Mouse (Mus musculus): ENCODE measurements around the gene Srsf2.
"Not testable (repeated sequence)": the region's sequence is repeated elsewhere in the genome, so short reads cannot be mapped to it uniquely, and the experiment has no call there.

Srsf2 gene

GRCm38 (mm10) chr11:116826550-116827504 is 26.1 kb downstream of the Srsf2 start:
- DNase-seq: no peak

GRCm38 (mm10) chr11:116825230-116825629 is 27.7 kb downstream of the Srsf2 start:
- DNase-seq: peak; percentile 40

GRCm38 (mm10) chr11:116823885-116824284 is 29.0 kb downstream of the Srsf2 start:
- DNase-seq: not testable (repeated sequence)

GRCm38 (mm10) chr11:116823255-116823654 is 29.6 kb downstream of the Srsf2 start:
- DNase-seq: no peak

- no peak for DNase-seq
These were observed 30.3 kb downstream of the Srsf2 start for GRCm38 (mm10) chr11:116822626-116823025.

- no peak for DNase-seq
These were observed 30.7 kb downstream of the Srsf2 start for GRCm38 (mm10) chr11:116822215-116822614.

GRCm38 (mm10) chr11:116821057-116821940 is 31.6 kb downstream of the Srsf2 start:
- DNase-seq: no peak

- DNase-seq: peak; percentile 38
These were observed 32.8 kb downstream of the Srsf2 start for GRCm38 (mm10) chr11:116819932-116820593.

GRCm38 (mm10) chr11:116818722-116819121 is 34.2 kb downstream of the Srsf2 start:
- DNase-seq: peak; percentile 40

- no peak for DNase-seq
These were observed 35.3 kb downstream of the Srsf2 start for GRCm38 (mm10) chr11:116817567-116817966.

- peak; percentile 54 for DNase-seq
These were observed 36.1 kb downstream of the Srsf2 start for GRCm38 (mm10) chr11:116816769-116817168.

GRCm38 (mm10) chr11:116814884-116815415 is 37.9 kb downstream of the Srsf2 start:
- peak; percentile 48 for DNase-seq

GRCm38 (mm10) chr11:116814076-116814883 is 38.6 kb downstream of the Srsf2 start:
- peak; percentile 89 for DNase-seq

- no peak for DNase-seq
These were observed 39.3 kb downstream of the Srsf2 start for GRCm38 (mm10) chr11:116813610-116814009.

- peak; percentile 79 for DNase-seq
These were observed 39.9 kb downstream of the Srsf2 start for GRCm38 (mm10) chr11:116812793-116813529.

GRCm38 (mm10) chr11:116810983-116811901 is 41.7 kb downstream of the Srsf2 start:
- peak; percentile 83 for DNase-seq

- DNase-seq: no peak
These were observed 42.4 kb downstream of the Srsf2 start for GRCm38 (mm10) chr11:116810528-116810927.

- no peak for DNase-seq
These were observed 43.4 kb downstream of the Srsf2 start for GRCm38 (mm10) chr11:116809520-116809919.

- peak; percentile 32 for DNase-seq
These were observed 44.0 kb downstream of the Srsf2 start for GRCm38 (mm10) chr11:116808811-116809395.

All from kidney, postnatal 10 days (tissue).